Mouse (Mus musculus): ENCODE measurements around the gene Pik3r3.
A peak's percentile ranks its signal among the peaks of the same experiment; 100 is the strongest.

The Pik3r3 gene

GRCm38 (mm10) chr4:116220071-116220650 is 1.3 kb upstream of the Pik3r3 start:
- no peak for DNase-seq

DNA sequence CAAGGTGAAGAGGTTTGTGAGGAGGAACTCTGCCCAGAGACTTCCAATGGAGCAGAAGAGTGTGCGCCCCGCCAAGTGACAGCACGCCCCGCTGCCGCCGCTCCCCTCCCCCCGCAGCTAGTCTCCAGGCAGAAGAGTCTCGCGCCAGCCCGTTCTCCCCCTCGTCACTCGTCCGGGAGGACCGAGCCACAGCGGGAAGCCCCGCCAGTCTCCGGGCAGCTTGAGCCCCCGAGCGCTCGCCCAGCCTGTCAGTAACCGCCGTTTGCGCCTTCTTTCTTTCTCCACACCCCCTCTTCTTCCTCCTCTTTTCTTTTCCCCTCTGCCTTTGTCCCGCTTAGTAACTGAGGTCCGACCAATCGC is 658 bp upstream of the Pik3r3 start:
- DNase-seq, result peak in 1 of 2 experiments; percentile 93

DNA sequence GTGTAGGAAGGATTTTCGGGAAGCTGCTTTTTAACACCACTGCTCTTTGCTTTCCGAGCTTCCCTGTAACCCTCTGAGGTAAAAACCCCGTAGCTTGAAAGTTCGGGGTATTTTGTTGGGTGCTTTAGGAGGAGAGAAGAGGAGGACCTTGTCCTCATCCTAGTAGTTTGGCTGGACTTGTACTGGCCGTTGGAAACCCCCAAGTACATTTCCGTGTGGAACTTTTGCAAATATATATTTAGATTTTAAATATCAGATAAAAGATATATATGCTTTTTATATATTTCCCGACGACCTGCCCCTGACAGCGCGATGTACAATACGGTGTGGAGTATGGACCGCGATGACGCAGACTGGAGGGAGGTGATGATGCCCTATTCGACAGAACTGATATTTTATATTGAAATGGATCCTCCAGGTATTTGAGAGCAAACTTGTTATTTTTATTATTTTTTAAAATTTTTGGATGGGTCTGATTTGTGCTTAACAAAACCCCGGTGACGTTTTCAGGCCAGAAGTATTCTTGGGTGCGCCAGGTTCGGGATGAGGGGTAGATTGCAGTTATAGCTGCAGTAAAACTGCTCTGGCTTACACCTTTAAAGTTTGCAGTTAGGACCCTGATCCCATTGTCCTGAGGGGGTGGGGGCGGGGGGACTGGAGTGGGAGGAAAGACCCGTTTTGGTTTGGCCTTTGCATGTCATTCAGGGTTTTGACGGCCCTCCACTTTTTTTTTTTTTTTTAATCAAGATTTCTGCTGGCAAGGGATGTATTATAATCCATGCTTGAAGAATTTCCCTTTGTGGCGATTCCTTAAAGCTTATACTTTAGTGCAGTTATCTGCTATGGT is 801 bp downstream of the Pik3r3 start:
- peak; percentile 54 to 56 for DNase-seq

GRCm38 (mm10) chr4:116222843-116223119 is 1.4 kb downstream of the Pik3r3 start:
- DNase-seq, result no peak

DNA sequence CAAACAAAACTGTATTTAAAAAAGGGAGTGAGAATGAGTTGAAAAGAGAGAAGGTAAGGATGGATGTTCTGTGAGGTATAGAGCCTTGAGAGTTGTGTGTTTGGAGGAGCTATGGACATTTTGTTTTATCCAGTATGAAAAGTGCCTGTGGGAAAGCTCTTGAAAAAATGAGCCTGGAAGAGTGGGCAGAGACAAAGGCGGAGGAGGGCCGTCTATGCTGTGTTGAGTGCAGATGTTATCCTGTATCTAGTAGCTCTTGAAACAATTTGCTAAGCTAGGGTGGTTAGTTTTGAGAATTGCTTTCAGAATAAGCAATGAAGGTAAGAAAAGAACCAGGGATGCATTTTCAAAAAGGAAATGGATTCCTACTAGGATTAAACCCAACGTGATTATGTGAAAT is 22.0 kb downstream of the Pik3r3 start:
- DNase-seq, result no peak

- no peak for DNase-seq
These were observed 22.8 kb downstream of the Pik3r3 start for GRCm38 (mm10) chr4:116244240-116244639.

DNA sequence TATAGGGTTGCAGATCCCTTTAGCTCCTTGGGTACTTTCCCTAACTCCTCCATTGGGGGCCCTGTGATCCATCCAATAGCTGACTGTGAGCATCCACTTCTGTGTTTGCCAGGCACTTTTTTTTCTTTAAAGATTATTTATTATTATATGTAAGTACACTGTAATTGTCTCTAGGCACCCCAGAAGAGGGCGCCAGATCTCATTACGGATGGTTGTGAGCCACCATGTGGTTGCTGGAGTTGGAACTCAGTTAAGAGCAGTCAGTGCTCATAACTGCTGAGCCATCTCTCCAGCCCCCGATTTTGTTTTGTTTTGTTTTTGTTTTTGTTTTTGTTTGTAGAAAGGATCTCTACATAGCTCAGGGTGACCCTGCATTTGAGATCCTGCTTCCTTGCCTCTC is 24.5 kb downstream of the Pik3r3 start:
- peak; percentile 34 to 64 for DNase-seq

DNA sequence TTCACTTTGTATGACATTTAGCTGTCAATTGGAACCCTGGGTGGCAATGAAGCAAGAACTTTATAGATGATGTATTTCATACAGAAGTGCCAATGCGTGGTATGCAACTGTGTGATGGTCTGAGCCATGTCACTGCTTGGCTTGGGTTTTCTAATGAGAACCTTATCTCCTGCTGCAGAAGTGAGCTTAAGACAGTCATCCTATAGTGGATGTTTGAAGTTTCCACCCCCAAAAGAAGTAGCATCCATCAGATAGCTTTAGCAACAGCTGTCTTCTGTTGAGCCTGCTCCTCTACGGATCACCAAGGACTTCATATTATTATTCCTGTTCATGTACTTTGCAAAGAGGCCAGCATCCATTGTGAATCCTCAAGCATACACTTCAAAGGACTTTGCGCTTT is 28.6 kb downstream of the Pik3r3 start:
- DNase-seq, result no peak

- no peak for DNase-seq
These were observed 46.8 kb downstream of the Pik3r3 start for GRCm38 (mm10) chr4:116268220-116268619.

DNA sequence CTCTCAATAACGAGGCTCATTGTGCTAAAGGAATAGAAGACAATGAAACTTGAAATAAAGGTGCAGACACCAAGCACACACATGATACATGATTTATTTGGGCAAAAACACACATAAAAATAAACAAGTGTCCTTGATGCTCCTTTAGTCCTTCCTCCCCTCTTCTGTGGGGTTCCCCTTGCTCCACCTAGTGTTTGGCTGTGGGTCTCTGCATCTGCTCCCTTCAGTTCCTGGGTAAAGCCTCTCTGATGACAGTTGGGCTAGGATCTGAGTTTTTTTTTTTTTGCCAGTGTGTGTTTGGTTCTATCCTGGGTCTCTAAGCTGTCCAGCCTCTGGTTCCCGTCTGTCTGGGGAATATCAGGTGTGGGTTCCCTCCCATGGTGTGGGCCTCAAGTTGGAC is 60.8 kb downstream of the Pik3r3 start:
- peak in 1 of 2 experiments; percentile 50 for DNase-seq

DNA sequence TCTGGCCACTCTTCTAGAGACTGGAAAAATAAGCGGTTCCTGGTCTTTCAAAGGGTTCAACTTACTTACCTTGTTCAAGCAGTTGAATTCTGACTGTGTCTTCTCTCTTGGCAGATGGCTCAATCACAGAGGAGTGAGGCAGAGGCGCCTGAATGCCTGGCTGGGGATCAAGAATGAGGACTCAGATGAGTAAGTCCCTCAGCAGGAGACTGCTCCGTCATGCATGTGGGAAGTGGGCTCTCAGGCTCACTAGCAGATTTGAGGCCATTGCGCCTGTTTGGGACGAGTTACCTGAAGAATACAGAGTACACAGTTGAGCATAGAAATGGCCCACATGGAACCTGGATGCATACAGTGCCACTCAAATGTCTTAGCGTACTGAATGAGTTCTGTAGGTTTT is 70.1 kb downstream of the Pik3r3 start:
- peak; percentile 71 to 85 for DNase-seq

DNA sequence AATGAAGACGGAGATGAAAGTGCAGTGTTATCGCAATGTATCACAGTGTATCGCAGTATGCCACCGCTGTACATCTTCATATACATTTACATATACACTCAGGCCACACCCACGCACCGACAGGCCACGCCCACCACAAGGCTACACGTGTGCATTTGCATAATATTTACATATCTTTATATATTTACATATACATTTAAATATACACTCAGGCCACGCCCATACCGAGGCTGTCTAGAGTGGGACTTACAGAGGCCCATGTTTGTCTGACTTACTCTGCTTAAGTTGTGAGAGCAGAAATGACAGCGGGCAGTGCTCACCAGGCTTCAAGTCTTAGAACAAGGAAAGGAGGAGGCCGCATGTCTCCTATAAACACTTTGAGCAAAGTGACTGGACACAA is 71.9 kb downstream of the Pik3r3 start:
- no peak for DNase-seq

- no peak for DNase-seq
These were observed 79.5 kb downstream of the Pik3r3 start for GRCm38 (mm10) chr4:116300878-116301355.

DNA sequence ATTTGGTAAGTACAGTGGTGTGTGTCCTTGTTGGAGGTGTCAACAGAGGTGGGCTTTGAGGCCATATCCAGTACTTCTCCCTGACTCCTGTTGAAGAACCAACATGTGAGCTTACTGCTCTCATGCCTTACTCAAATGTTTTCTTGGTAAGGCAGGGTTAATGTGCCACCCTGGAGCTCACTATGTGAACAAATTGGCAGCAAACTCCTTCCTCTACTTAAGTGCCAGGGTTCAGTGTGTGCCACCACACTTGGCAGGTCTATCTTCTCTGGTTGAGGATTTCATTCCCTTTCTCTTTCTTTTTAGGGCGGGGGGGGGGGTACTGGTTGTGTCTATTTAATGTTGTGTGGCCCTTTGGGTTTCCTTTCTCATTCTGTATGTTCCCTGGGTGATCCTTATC is 83.1 kb downstream of the Pik3r3 start:
- no peak for DNase-seq

DNA sequence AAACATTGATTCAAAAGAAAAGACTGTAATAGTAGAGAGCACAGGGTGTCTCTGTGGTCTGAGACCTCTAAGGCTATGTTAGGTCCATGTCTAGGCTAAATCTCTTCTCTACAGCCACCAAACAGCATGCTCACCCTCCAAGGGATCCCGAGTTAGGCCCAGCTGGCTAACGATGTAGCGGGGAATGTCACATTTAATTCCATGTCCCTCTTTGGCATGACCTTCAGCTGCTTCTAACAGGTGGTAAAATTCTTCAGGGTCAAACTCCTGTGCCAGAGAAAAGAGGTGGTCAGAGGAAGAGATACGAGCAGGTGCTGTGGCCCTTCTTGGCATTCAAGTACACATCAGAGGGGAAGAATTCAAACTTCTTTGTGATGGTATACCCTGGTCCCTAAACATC is 96.2 kb downstream of the Pik3r3 start:
- DNase-seq, result no peak

DNA sequence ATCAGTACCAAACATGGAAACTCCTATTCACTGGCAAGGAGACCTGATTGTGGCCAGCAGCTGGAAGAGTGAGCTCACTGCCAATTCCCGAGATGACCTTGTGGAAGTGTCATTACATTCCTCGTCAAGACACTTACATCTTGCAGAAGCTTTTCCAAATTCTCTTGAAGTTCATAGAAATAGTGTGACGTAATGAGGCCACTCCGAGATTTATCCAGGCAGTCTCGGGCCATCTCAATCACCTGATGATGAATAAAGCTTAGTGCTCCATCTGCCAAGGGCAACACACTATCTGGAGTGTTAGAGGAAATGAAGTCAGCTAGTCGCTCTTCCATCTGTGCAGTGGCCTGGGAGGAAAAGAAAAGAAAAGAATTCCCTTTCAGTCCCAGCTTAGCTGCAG is 100.7 kb downstream of the Pik3r3 start:
- no peak for DNase-seq

GRCm38 (mm10) chr4:116329256-116329655 is 107.8 kb downstream of the Pik3r3 start:
- DNase-seq, result no peak

DNA sequence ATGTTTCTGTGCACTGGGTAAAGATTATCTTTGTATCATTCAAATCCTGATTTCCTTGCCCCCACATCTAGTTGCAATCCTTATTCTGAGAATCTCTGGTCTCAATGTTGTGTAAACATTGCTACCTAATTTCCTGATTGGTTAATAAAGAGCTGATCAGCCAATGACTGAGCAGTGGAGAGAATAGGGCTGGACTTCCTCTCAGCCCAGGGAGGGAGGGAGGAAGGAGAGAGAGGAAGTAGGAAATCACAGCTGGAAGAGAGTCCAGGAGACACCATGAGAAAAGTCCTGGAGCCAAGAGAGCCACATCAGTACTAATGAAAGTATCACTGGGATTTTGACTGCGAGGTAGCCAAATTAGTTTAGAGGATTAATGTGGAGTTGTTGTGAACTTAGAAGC is 114.9 kb downstream of the Pik3r3 start:
- DNase-seq, result no peak

GRCm38 (mm10) chr4:116342119-116342518 is 120.7 kb downstream of the Pik3r3 start:
- peak; percentile 38 to 80 for DNase-seq

DNA sequence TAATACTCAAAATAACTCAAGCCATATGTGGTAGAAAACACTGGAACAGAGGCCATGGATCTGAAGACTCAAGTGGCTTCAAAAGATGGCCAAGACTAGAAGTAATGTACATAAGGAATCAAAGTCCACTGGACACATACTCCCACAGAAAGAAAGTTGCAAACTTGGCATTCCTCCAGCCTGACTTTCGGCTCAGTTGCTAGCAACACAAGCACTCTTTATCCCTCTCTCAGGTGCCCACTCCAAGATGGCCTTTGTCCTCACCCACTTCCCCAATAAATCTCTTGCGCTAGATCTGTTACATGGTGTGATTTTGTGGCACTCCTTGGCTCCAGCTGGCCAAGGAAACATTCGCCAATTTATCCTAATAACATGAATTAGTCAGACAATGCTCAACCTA is 131.1 kb downstream of the Pik3r3 start:
- DNase-seq, result no peak
